Mouse (Mus musculus): ENCODE results near the gene Tulp1. TPM values are rescaled to one million over a fixed set of nuclear protein-coding genes. Genes with fewer than 3 reads are reported as not detected.
"Not testable (repeated sequence)": the region's sequence is repeated elsewhere in the genome, so short reads cannot be mapped to it uniquely, and the experiment has no call there.

Tulp1 gene
- 5.1 and 5.6 TPM in 2 replicates for polyA plus RNA-seq (2014; fragmentation: Nextera tagmentation; extraction: Ambion mirVana)

GRCm38 (mm10) chr17:28365122-28365521, at the start of gene Tulp1:
TSS of gene Tulp1 (minus strand) at chr17:28365222.
- Histone ChIP-seq H3K4me3 (ENCODE audit: low read length) (peak within 1 kb of the TSS; percentile 26), H3K36me3 (ENCODE audit: control insufficient read depth, insufficient read depth, low read length) (no peaks in the 10 kb centered on the region), H3K9me3 (ENCODE audit: control insufficient read depth, low read length) (no peaks in the 10 kb centered on the region), H3K4me2 (replicated peaks; ENCODE audit: low read depth, low read length) (peak within 1 kb of the TSS; percentile 52), H3K27ac (ENCODE audit: low read depth, low read length) (no peak within 1 kb of the TSS), H3K27me3 (ENCODE audit: control insufficient read depth, insufficient read depth, low read length) (peaks cover 30% of the 10 kb centered on the region), H3K4me1 (ENCODE audit: control insufficient read depth, insufficient read depth, low read length) (peaks cover 25% of the 10 kb centered on the region), H3K9ac (ENCODE audit: low read depth, low read length) (peak within 1 kb of the TSS; percentile 23; the same call in 1 of the 2 replicates)
- ATAC-seq (ENCODE audit: low FRiP score, low TSS enrichment) = no peak
- 35% methylated on average over 8 of the region's 8 CpGs for WGBS

- Histone ChIP-seq H3K4me2 (replicated peaks; ENCODE audit: low read depth, low read length) (no peak overlapping the region), H3K4me3 (ENCODE audit: low read length) (no peak overlapping the region), H3K36me3 (ENCODE audit: control insufficient read depth, insufficient read depth, low read length) (peaks cover 28% of the 10 kb centered on the region), H3K4me1 (ENCODE audit: control insufficient read depth, insufficient read depth, low read length) (no peaks in the 10 kb centered on the region), H3K27me3 (ENCODE audit: control insufficient read depth, insufficient read depth, low read length) (no peaks in the 10 kb centered on the region), H3K9me3 (ENCODE audit: control insufficient read depth, low read length) (no peaks in the 10 kb centered on the region), H3K9ac (ENCODE audit: low read depth, low read length) (no peak overlapping the region), H3K27ac (ENCODE audit: low read depth, low read length) (no peak overlapping the region)
- no peak for ATAC-seq (ENCODE audit: low FRiP score, low TSS enrichment)
- WGBS = 80% methylated on average over 10 of the region's 10 CpGs
Measured at GRCm38 (mm10) chr17:28411381-28411960, 46.4 kb upstream of the Tulp1 start.

GRCm38 (mm10) chr17:28410731-28411130, 45.7 kb upstream of the Tulp1 start:
- H3K27ac ChIP-seq (ENCODE audit: low read depth, low read length) = no peak overlapping the region
- no peak overlapping the region for H3K9ac ChIP-seq (ENCODE audit: low read depth, low read length)
- peaks cover 35% of the 10 kb centered on the region for H3K36me3 ChIP-seq (ENCODE audit: control insufficient read depth, insufficient read depth, low read length)
- no peaks in the 10 kb centered on the region for H3K9me3 ChIP-seq (ENCODE audit: control insufficient read depth, low read length)
- H3K4me1 ChIP-seq (ENCODE audit: control insufficient read depth, insufficient read depth, low read length) = no peaks in the 10 kb centered on the region
- WGBS = 89% methylated on average over 4 of the region's 4 CpGs
- no peak for ATAC-seq (ENCODE audit: low FRiP score, low TSS enrichment)
- H3K27me3 ChIP-seq (ENCODE audit: control insufficient read depth, insufficient read depth, low read length) = no peaks in the 10 kb centered on the region
- no peak overlapping the region for H3K4me3 ChIP-seq (ENCODE audit: low read length)
- no peak overlapping the region for H3K4me2 ChIP-seq (replicated peaks; ENCODE audit: low read depth, low read length)

GRCm38 (mm10) chr17:28408251-28408918, 43.4 kb upstream of the Tulp1 start:
- Histone ChIP-seq H3K4me2 (replicated peaks; ENCODE audit: low read depth, low read length) (no peak overlapping the region), H3K36me3 (ENCODE audit: control insufficient read depth, insufficient read depth, low read length) (peaks cover 33% of the 10 kb centered on the region), H3K4me1 (ENCODE audit: control insufficient read depth, insufficient read depth, low read length) (no peaks in the 10 kb centered on the region), H3K27me3 (ENCODE audit: control insufficient read depth, insufficient read depth, low read length) (no peaks in the 10 kb centered on the region), H3K9ac (ENCODE audit: low read depth, low read length) (no peak overlapping the region), H3K9me3 (ENCODE audit: control insufficient read depth, low read length) (no peaks in the 10 kb centered on the region), H3K4me3 (ENCODE audit: low read length) (no peak overlapping the region), H3K27ac (ENCODE audit: low read depth, low read length) (no peak overlapping the region)
- no peak for ATAC-seq (ENCODE audit: low FRiP score, low TSS enrichment)
- WGBS = 68% methylated on average over 5 of the region's 5 CpGs

GRCm38 (mm10) chr17:28407418-28408250, 42.6 kb upstream of the Tulp1 start:
- Histone ChIP-seq H3K9ac (ENCODE audit: low read depth, low read length) (no peak overlapping the region), H3K4me3 (ENCODE audit: low read length) (no peak overlapping the region), H3K27me3 (ENCODE audit: control insufficient read depth, insufficient read depth, low read length) (no peaks in the 10 kb centered on the region), H3K4me2 (replicated peaks; ENCODE audit: low read depth, low read length) (no peak overlapping the region), H3K4me1 (ENCODE audit: control insufficient read depth, insufficient read depth, low read length) (no peaks in the 10 kb centered on the region), H3K9me3 (ENCODE audit: control insufficient read depth, low read length) (no peaks in the 10 kb centered on the region), H3K36me3 (ENCODE audit: control insufficient read depth, insufficient read depth, low read length) (peaks cover 30% of the 10 kb centered on the region), H3K27ac (ENCODE audit: low read depth, low read length) (no peak overlapping the region)
- ATAC-seq (ENCODE audit: low FRiP score, low TSS enrichment) = peak; percentile 78; the same call in 1 of the 2 replicates
- 48% methylated on average over 15 of the region's 15 CpGs for WGBS

GRCm38 (mm10) chr17:28406471-28406870, 41.4 kb upstream of the Tulp1 start:
- Histone ChIP-seq H3K9me3 (ENCODE audit: control insufficient read depth, low read length) (no peaks in the 10 kb centered on the region), H3K4me3 (ENCODE audit: low read length) (no peak overlapping the region), H3K9ac (ENCODE audit: low read depth, low read length) (no peak overlapping the region), H3K4me2 (replicated peaks; ENCODE audit: low read depth, low read length) (no peak overlapping the region), H3K27me3 (ENCODE audit: control insufficient read depth, insufficient read depth, low read length) (no peaks in the 10 kb centered on the region), H3K27ac (ENCODE audit: low read depth, low read length) (no peak overlapping the region), H3K4me1 (ENCODE audit: control insufficient read depth, insufficient read depth, low read length) (no peaks in the 10 kb centered on the region), H3K36me3 (ENCODE audit: control insufficient read depth, insufficient read depth, low read length) (peaks cover 30% of the 10 kb centered on the region)
- WGBS = 94% methylated on average over 7 of the region's 7 CpGs
- no peak for ATAC-seq (ENCODE audit: low FRiP score, low TSS enrichment)

- H3K4me3 ChIP-seq (ENCODE audit: low read length); H3K27me3 ChIP-seq (ENCODE audit: control insufficient read depth, insufficient read depth, low read length); H3K4me1 ChIP-seq (ENCODE audit: control insufficient read depth, insufficient read depth, low read length); H3K27ac ChIP-seq (ENCODE audit: low read depth, low read length); H3K4me2 ChIP-seq (replicated peaks; ENCODE audit: low read depth, low read length); ATAC-seq (ENCODE audit: low FRiP score, low TSS enrichment); H3K9ac ChIP-seq (ENCODE audit: low read depth, low read length); H3K9me3 ChIP-seq (ENCODE audit: control insufficient read depth, low read length): not testable (repeated sequence)
- 95% methylated on average over 2 of the region's 2 CpGs for whole genome bisulfite sequencing
- H3K36me3 ChIP-seq (ENCODE audit: control insufficient read depth, insufficient read depth, low read length) = peaks cover 21% of the 10 kb centered on the region
Measured at GRCm38 (mm10) chr17:28404745-28405144, 39.7 kb upstream of the Tulp1 start.

- Histone ChIP-seq H3K9ac (ENCODE audit: low read depth, low read length) (no peak overlapping the region), H3K4me2 (replicated peaks; ENCODE audit: low read depth, low read length) (no peak overlapping the region), H3K9me3 (ENCODE audit: control insufficient read depth, low read length) (no peaks in the 10 kb centered on the region), H3K4me3 (ENCODE audit: low read length) (no peak overlapping the region), H3K4me1 (ENCODE audit: control insufficient read depth, insufficient read depth, low read length) (no peaks in the 10 kb centered on the region), H3K36me3 (ENCODE audit: control insufficient read depth, insufficient read depth, low read length) (peaks cover 20% of the 10 kb centered on the region), H3K27ac (ENCODE audit: low read depth, low read length) (no peak overlapping the region), H3K27me3 (ENCODE audit: control insufficient read depth, insufficient read depth, low read length) (no peaks in the 10 kb centered on the region)
- ATAC-seq (ENCODE audit: low FRiP score, low TSS enrichment) = no peak
- 99% methylated on average over 11 of the region's 11 CpGs for WGBS
Measured at GRCm38 (mm10) chr17:28404301-28404700, 39.3 kb upstream of the Tulp1 start.

- H3K4me3 ChIP-seq (ENCODE audit: low read length) = no peak overlapping the region
- H3K4me1 ChIP-seq (ENCODE audit: control insufficient read depth, insufficient read depth, low read length) = peaks cover 4% of the 10 kb centered on the region; the same call in 1 of the 2 replicates
- WGBS = 84% methylated on average over 7 of the region's 7 CpGs
- H3K9ac ChIP-seq (ENCODE audit: low read depth, low read length) = no peak overlapping the region
- no peaks in the 10 kb centered on the region for H3K9me3 ChIP-seq (ENCODE audit: control insufficient read depth, low read length)
- peaks cover 5% of the 10 kb centered on the region; the same call in 1 of the 2 replicates for H3K36me3 ChIP-seq (ENCODE audit: control insufficient read depth, insufficient read depth, low read length)
- no peak overlapping the region for H3K27ac ChIP-seq (ENCODE audit: low read depth, low read length)
- no peak overlapping the region for H3K4me2 ChIP-seq (replicated peaks; ENCODE audit: low read depth, low read length)
- no peaks in the 10 kb centered on the region for H3K27me3 ChIP-seq (ENCODE audit: control insufficient read depth, insufficient read depth, low read length)
- ATAC-seq (ENCODE audit: low FRiP score, low TSS enrichment) = no peak
Measured at GRCm38 (mm10) chr17:28394994-28395393, 30.0 kb upstream of the Tulp1 start.

All from kidney, embryonic 14.5 days (tissue).